Mouse (Mus musculus): Measurements from ENCODE around the gene Prkca.

Gene Prkca

GRCm38 (mm10) chr11:108153997-108154841, 189.5 kb downstream of the Prkca start:
- DNase-seq = no peak

DNA sequence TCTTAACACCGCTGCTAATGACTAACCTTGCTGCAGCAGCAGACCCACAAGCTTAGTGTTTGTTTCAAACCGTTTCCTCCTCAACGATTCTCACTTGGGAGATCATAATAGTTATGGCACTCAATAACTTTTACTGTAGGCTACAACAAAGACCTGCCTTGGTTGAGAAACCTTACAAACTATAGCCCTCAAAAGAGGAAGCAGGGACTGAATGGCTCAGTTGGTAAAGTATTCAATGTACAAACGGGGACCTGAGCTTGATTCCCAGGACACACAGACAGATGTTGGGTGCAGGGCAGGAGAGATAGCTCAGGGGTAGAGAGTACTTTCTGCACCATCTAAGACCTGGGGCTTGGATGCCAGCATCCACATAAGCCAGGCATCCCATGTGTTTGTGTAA, 191.1 kb downstream of the Prkca start:
- no peak for DNase-seq

DNA sequence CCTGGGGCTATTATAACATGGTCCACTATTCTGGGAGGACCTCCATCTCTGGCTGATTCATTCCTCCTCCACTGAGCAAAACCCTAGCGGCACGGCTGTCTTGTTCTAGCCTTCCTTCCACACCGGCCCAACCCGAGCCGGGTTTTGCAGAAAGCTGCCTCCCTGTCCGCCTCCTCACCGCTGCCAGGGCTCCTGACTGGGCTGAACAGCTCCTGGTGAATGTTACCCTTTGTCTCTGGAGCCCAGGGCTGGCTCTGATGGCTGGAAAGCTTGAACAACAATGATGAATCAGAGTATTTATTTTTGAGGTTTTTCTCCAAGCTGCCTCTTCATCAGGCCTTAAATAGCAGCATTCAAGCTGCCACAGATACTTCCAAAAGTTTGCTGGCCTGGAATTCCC, 193.3 kb downstream of the Prkca start:
- peak; percentile 48 for DNase-seq

DNA sequence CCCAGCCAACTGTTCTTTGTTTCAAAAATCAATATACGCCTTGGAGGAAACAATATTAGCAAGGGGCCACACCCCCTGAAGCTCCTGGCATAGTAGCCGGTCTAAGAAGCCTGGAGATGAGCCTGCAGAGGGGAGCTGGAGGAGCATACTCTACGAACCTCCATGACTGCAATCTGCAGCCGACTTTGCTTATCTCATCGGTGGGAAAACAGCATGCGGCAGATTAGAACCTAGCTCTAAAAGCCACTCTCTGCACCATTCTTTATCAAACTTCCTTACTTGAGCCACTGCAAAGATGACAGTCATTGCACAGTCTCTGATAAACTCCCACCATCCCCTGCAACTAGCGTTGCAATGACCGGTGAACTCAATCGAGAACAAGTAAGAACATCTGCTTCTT, 194.5 kb downstream of the Prkca start:
- no peak for DNase-seq

DNA sequence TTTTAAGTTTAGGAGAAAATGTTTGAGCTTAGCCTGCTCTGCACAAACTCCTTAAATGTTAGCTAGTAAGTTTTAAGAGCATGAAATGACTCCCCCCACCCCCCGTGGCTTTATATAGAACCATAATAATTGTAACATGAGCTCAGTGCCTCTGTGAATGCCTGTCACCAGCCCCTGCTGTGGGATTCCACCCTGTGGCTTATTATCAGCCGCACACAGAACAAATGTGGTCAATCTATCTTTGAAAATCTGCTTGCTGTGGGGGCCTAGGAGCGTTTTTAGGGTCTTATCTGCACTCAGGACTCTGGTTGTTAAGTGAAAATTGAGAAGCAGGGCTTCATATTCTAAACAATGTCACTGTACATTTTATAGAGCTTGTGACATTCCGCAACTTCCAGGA, 195.2 kb downstream of the Prkca start:
- DNase-seq = no peak

DNA sequence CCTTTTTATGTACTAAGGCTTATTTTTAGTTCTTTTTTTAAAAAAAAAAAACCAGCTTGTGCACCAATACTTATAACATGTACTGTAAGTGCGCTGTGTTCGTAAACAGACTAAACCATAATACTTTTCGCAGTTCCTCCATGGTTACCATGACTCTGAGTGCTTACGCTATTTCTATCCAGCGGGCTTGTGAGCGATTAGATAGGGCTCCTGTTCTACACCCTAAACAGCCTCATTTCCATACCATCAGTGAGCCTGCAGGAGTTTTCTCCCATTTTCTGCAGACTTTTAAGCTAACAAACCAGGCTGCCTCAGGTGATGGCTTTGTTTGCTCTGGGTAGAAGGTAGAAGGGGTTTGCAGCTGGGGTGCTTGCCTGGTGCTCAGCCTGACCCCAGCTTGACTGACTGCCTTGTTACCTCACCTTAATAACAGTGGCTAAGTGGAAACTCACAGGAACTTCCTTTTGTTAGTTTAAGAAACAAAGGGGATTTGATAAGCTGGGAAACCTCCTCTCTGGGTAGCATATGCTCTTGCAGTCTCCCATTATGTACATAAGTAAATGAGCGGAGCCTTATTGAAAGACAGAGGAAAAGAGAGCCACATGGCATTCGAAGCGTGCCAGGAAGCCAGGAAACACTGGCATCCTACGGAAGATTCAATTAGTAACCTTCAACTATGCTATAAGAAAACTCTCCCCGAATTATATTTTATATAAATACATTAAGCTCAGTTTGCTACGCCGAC, 197.8 kb downstream of the Prkca start:
- DNase-seq = no peak

GRCm38 (mm10) chr11:108145128-108145527, 198.6 kb downstream of the Prkca start:
- no peak for DNase-seq

- no peak for DNase-seq
These were observed 200.0 kb downstream of the Prkca start for GRCm38 (mm10) chr11:108143739-108144138.

GRCm38 (mm10) chr11:108140028-108140427, 203.7 kb downstream of the Prkca start:
- DNase-seq = peak; percentile 51

- no peak for DNase-seq
These were observed 207.4 kb downstream of the Prkca start for GRCm38 (mm10) chr11:108136341-108136740.

- DNase-seq = no peak
These were observed 208.1 kb downstream of the Prkca start for GRCm38 (mm10) chr11:108135407-108136159.

- peak; percentile 55 for DNase-seq
These were observed 215.1 kb downstream of the Prkca start for GRCm38 (mm10) chr11:108128593-108128992.

- DNase-seq = no peak
These were observed 215.8 kb downstream of the Prkca start for GRCm38 (mm10) chr11:108127908-108128307.

DNA sequence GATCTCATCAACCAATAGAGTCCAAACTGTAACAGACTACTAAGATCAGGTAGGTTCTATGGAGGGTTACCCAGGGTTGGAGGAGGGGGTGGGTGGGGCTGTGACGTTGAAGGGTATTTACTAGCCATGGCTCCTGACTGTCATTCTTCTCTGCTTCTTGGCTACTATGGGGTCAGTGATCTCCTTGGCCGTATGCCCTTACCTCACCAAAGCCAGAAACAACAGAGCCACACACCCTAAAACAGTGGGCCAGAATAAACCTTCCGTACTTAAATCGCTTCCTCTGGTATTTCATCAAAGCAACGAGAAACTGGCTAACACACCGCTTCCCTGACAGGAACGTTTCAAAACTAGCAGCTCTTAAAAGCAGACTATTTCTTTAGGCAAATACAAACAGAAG, 221.2 kb downstream of the Prkca start:
- no peak for DNase-seq

DNA sequence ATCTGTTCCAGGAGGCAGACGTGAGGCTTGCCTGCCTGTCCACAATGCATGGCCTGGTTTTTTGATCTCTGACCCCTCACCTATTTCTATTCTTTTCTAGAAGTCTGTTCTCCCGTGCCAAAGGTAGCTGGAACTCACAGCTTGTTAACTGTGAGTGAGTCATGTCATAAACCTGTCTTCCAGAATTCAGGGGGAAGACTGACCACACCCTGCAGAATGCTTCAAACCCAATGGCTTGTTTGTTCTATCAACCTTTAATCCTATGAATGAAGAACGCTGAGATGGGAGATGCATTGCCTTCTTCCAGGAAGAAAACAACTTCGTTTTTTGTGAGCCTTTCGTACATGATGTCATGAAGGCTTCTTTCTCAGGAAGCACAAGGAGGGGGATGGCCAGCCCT, 223.0 kb downstream of the Prkca start:
- DNase-seq = no peak

DNA sequence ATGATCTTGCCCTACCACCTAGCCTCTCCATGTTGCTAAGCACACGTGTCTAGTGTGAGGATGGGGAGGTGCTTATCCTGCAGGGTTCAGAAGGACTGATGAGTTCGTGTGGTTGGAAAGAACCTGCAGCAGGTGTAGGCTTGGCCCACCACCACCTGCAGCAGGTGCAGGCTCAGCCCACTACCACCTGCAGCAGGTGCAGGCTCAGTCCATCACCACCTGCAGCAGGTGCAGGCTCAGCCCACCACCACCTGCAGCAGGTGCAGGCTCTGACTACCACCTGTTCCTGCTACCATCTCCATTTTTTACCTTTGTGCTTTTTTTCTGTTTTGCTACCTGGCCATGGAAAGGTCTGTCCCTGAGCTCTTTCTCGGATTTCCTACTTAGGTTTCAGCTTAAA, 223.9 kb downstream of the Prkca start:
- no peak for DNase-seq

GRCm38 (mm10) chr11:108118814-108119213, 224.9 kb downstream of the Prkca start:
- DNase-seq = no peak

DNA sequence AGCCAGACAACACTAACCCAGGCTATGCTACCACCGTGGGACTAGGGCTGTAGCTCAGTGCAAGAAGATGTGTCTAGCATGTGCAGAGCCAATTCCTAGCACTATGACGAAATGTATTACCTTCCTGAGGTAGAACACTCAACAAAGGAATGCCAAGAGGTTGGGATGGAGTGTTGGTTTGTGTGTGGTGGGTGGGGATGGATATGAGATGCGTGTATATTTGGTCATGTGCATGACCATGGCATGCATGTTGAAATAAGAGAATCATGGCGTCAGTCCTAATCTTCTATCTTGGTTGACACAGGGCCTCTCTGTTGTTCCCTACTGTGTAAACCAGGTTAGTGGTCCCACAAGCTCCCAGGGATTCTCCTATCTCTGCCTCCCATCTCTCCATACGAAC, 225.5 kb downstream of the Prkca start:
- no peak for DNase-seq

DNA sequence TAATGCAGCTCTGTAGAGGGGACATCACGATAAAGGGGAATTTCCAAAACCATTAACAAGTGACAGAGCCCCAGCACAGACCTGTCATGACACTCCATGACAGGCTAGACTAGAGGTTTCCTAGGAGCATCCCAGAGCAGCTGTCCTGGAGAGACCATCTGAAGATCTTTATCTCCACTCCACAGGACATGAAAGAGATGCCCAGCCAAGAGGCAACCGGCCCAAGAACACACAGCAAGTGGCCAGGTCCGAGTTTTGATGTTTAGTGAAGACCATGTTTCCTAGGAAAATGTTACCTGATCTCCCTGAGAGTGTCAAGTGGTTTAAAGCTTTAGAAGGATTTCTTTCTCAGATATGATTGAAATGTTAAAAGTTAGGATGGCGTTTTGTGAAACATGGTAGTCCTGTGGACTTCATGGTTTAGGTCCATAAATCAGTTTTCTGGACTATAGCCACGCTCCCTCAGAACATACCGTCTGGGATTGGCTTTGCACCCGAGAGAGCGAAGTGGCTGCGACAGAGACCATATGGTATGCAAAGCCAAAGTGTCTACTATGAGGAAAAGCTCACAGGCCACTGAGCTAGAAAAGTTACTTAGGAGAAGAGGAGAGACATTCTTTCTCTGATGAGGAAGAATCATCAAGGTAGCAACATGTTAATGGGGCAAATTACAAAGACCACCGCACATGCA, 226.2 kb downstream of the Prkca start:
- DNase-seq = no peak

- no peak for DNase-seq
These were observed 229.6 kb downstream of the Prkca start for GRCm38 (mm10) chr11:108114091-108114490.

GRCm38 (mm10) chr11:108112437-108112836, 231.3 kb downstream of the Prkca start:
- no peak for DNase-seq

DNA sequence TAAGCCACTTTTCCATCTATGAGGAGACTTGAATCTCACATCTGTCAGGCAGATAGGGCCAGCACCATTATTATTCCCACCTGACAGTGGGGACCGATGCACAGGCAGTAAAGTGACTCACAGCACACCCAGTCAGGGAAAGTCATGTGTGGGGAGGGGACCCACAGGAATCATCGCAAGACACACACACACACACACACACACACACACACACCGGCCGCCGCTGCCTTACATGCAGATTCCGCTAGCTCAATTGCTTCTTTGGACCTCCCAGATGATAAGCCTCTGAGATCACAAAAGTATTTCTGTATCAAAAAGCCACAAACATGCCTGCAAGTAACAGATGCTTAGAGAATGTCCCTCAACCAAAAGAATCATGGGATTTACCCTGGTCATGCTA, 239.6 kb downstream of the Prkca start:
- no peak for DNase-seq

Measured in right cerebral cortex, postnatal 4 days (tissue).